Mouse (Mus musculus) limb, embryonic 15.5 days (tissue): ENCODE data around the gene Strn4. TPM values are rescaled to one million over a fixed set of nuclear protein-coding genes. Genes with fewer than 3 reads are reported as not detected.
A peak's percentile ranks its signal among the peaks of the same experiment; 100 is the strongest.

Experiments
- ATAC-seq: fragments of 200-750 bp; cut with Nextera tagmentation; 2 replicates; pipeline ENCODE4 v1.8.0; 2017; ENCODE audit warnings: low read depth, moderate TSS enrichment; ENCODE audit not compliant: insufficient number of reproducible peaks, low FRiP score, low TSS enrichment
- H3K27ac ChIP-seq: fragments of 300-500 bp; sonication (generic); 2 replicates; pipeline ENCODE4 v1.5.1; 2015; ENCODE audit warnings: moderate library complexity, mild to moderate bottlenecking, inconsistent platforms
- H3K27me3 ChIP-seq: fragments of 300-500 bp; sonication (generic); 2 replicates; pipeline ENCODE4 v1.6.1; 2015; ENCODE audit warnings: inconsistent platforms
- H3K36me3 ChIP-seq: fragments of 300-500 bp; sonication (generic); 2 replicates; pipeline ENCODE4 v1.6.1; 2015; ENCODE audit warnings: inconsistent platforms
- H3K4me1 ChIP-seq: fragments of 300-500 bp; sonication (generic); 2 replicates; pipeline ENCODE4 v1.6.1; 2015; ENCODE audit warnings: inconsistent platforms
- H3K4me2 ChIP-seq: fragments of 300-500 bp; sonication (generic); 2 replicates; pipeline ENCODE4 v1.6.1; 2015; ENCODE audit warnings: mild to moderate bottlenecking, inconsistent platforms
- H3K4me3 ChIP-seq: fragments of 300-500 bp; sonication (generic); 2 replicates; pipeline ENCODE4 v1.5.1; 2015; ENCODE audit warnings: mild to moderate bottlenecking, inconsistent platforms
- H3K9ac ChIP-seq: fragments of 300-500 bp; sonication (generic); 2 replicates; pipeline ENCODE4 v1.6.1; 2015; ENCODE audit warnings: inconsistent platforms
- H3K9me3 ChIP-seq: fragments of 300-500 bp; sonication (generic); 2 replicates; pipeline ENCODE4 v1.6.1; 2016; ENCODE audit warnings: inconsistent platforms
- WGBS: fragments of 180-500 bp; shearing (Covaris S2); methylation state at CpG from one replicate; pipeline ENCODE4 v1.1.7; 2015; 5-methylcytosine and 5-hydroxymethylcytosine counted together
- polyA plus RNA-seq: library from polyadenylated mRNA; unstranded; fragments of >200 nt; fragmentation: Nextera tagmentation; extraction: Ambion mirVana; gene quantifications from 2 replicates; pipeline ENCODE4 v1.2.1, GENCODE M21; 2015

Strn4 gene
- polyA plus RNA-seq, 1 experiment from 2014 or later: 96.1 TPM

DNA sequence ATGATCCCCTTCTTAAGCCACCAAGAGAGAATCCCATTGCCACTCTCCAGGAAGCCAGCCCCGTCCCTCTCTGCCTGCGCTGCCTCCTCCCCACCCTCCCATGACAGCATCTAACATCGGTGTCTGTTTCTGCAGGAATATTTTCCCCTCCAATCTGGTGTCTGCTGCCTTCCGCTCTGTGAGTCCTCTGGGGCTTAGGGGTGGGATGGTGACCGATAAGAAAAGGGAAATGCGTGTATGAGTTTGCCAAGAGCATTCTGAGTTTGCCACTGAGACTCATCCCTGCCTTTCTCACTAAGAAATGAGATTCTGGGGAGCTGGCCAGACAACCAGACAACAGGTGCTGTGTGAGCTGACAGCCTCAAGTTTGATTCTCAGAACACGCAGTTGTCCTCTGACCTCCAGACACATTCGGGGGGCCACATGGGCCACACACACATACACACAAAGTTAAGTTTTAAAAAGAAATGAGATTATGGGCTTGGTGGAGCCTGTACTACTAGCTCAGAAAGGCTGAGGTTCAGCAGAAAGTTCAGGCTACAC is 30.1 kb upstream of the Strn4 start:
- 76% methylated on average over 8 of the region's 8 CpGs for WGBS
- Histone ChIP-seq H3K27me3 (no peaks in the 10 kb centered on the region), H3K36me3 (peaks cover 22% of the 10 kb centered on the region; the same call in 1 of the 2 replicates), H3K9ac (no peak overlapping the region), H3K4me1 (peaks cover 42% of the 10 kb centered on the region), H3K4me3 (no peak overlapping the region), H3K9me3 (no peaks in the 10 kb centered on the region), H3K27ac (no peak overlapping the region), H3K4me2 (no peak overlapping the region)
- no peak for ATAC-seq

DNA sequence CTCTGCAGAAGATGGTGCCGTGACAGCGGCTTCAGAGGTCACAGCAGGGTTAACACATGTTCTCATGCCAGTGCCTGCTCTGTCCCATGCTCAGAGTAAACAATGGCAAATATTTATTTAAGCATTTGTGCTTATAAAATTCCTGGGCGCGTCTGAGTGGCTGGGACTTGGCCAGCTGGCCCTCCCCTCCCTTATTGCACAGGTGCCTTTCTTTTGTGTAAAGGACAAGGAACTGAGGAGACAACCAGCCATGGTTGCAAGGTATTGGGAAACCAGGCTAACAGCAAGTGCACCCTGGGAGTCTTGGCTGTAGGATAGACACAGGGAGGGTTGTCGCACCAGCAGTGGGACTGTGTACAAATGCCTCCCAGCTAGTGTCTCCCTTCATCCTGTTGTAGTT is 23.4 kb upstream of the Strn4 start:
- Histone ChIP-seq H3K9me3 (no peaks in the 10 kb centered on the region), H3K4me1 (no peaks in the 10 kb centered on the region), H3K9ac (no peak overlapping the region), H3K27ac (no peak overlapping the region), H3K27me3 (no peaks in the 10 kb centered on the region), H3K4me3 (no peak overlapping the region), H3K4me2 (no peak overlapping the region), H3K36me3 (peaks cover 39% of the 10 kb centered on the region)
- no peak for ATAC-seq
- WGBS: 73% methylated on average over 5 of the region's 5 CpGs

DNA sequence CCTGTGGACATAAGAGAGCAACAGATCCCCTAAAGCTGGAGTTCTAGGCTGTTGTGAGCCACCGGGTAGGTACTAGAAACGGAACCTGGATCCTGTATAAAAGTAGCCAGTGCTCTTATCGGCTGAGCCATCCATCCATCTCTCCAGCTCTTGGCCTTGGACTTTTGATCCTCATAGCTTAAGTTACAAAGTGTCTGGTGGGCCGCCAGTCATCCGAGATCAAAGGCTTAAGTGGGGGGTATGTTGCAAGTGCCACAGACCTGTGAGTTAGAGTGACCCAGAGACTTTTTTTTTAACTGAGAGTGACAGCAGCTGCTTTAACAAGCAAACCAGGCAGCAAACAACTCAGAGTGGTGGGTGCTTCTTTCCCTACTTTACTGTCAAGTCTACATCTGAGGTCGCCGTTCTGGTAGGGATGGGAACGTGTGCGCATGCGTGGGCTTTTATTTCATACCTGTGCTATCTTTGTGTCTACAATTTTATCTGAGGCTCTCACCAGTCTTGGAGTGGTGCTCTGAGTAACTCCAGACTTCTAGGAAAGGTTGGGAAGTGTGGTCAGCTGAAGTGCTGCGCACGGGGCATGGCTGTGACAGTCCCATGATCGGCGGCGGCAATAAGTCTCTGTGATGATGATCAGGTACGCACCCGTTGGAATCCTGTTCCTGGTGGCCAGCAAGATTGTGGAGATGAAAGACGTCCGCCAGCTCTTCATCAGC is 22.5 kb upstream of the Strn4 start:
- H3K27me3 ChIP-seq: no peaks in the 10 kb centered on the region

DNA sequence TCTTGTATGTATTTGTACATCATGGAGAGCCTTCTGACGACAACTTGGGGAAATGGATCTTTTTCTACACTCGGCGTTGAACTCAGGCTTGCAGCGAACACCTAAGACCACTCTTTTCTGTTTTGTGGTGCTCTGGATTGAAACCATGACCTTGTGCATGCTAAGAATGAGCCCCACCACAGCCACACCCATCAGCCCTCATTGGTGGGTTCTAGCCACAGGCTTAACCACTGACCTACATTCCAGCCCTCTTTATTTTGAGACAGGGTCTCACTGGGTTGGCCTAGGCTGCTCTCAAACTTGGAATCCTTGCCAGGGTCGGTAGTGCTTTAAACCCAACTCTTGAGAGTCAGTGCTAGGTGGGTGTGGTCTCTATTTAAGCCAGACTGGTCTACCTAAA is 20.8 kb upstream of the Strn4 start:
- ATAC-seq: no peak
- Histone ChIP-seq H3K27me3 (no peaks in the 10 kb centered on the region), H3K36me3 (peaks cover 38% of the 10 kb centered on the region), H3K27ac (no peak overlapping the region), H3K4me2 (no peak overlapping the region), H3K4me1 (no peaks in the 10 kb centered on the region), H3K9me3 (no peaks in the 10 kb centered on the region), H3K4me3 (no peak overlapping the region), H3K9ac (no peak overlapping the region)
- 82% methylated on average over 5 of the region's 5 CpGs for WGBS

More for the DNA sequence above, 22.5 kb upstream of the Strn4 start:
- Histone ChIP-seq H3K9ac (no peak overlapping the region), H3K4me3 (no peak overlapping the region), H3K4me1 (no peaks in the 10 kb centered on the region), H3K36me3 (peaks cover 40% of the 10 kb centered on the region), H3K27ac (no peak overlapping the region), H3K4me2 (no peak overlapping the region), H3K9me3 (no peaks in the 10 kb centered on the region)
- ATAC-seq: no peak
- 86% methylated on average over 19 of the region's 19 CpGs for WGBS

DNA sequence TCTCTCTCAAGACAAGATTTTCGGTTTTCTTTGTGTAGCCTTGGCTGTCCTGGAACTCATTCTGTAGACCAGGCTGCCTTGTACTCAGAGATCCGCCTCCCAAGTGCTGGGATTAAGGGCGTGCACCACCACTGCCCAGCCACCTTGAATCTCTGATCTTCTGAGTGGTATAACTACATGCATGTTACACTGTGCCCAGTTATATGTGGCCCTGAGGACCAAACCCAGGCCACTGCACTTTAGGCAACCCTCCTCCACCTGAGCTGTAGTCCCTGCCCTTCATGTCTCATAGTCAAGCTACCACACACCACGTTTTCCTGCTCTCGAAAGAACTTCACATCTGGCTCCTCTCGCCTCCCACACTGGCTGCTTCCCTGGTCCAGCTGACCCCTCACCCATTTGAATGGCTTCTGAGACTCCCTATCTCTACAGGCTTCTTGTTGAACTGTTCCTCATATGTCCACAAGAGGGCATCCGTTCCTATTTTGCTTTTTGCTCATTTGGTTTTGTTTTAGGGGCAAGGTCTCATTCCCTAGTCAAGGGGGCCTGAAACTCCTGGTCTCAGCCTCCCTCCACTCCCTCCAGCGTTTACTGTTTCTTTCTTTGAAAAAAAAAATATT is 11.2 kb upstream of the Strn4 start:
- peaks cover 27% of the 10 kb centered on the region for H3K36me3 ChIP-seq
- peaks cover 1% of the 10 kb centered on the region for H3K4me1 ChIP-seq
- WGBS: 33% methylated on average over 8 of the region's 8 CpGs
- no peak overlapping the region for H3K4me2 ChIP-seq
- no peak overlapping the region for H3K9ac ChIP-seq
- peak; percentile 57; the same call in 1 of the 2 replicates for ATAC-seq
- no peaks in the 10 kb centered on the region for H3K9me3 ChIP-seq
- H3K27ac ChIP-seq: no peak overlapping the region
- no peak overlapping the region for H3K4me3 ChIP-seq
- no peaks in the 10 kb centered on the region for H3K27me3 ChIP-seq

DNA sequence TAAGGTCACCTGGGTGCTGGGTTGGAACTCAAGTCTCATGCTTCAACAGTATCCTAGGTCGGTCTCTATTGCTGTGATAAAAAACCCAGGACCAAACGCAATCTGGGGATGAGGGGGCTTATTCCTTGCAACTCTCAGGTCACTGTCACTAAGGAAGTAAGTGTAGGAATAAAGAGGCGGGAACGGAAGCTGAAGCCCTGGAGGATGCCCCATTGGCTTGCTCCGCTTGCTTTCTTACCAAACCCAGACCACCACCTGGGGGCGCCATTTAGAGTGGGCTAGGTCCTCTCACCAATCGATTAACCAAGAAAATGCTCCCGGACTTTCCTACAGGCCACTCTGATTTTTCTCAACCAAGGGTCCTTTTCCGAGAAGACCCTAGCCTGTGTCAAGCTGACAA is 7.8 kb upstream of the Strn4 start:
- H3K9me3 ChIP-seq: no peaks in the 10 kb centered on the region
- H3K4me1 ChIP-seq: peaks cover 23% of the 10 kb centered on the region
- H3K9ac ChIP-seq: no peak overlapping the region
- peaks cover 23% of the 10 kb centered on the region for H3K27me3 ChIP-seq
- peaks cover 33% of the 10 kb centered on the region for H3K36me3 ChIP-seq
- no peak for ATAC-seq
- no peak overlapping the region for H3K4me2 ChIP-seq
- H3K4me3 ChIP-seq: no peak overlapping the region
- 90% methylated on average over 9 of the region's 9 CpGs for WGBS
- H3K27ac ChIP-seq: no peak overlapping the region

DNA sequence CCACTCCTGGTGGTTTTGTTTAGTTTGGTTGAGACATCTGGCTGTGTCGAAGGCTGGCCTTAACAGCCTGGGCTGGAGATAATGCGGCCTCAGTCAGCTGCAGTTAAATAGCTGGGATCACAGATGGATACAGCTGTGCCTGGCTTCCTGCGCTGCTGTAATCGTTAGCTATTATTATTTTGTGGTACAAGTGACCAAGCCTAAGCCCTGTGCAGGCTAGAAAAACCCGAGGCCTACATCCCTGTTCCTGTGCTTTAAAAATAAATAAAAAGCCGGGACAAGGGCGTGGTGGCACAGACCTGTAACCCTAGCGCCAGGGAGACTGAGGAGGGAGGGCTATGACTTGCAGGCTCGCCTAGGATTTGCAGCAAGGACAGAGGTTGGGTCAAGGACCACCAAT is 7.0 kb upstream of the Strn4 start:
- H3K9ac ChIP-seq: no peak overlapping the region
- peaks cover 23% of the 10 kb centered on the region for H3K4me1 ChIP-seq
- H3K9me3 ChIP-seq: no peaks in the 10 kb centered on the region
- H3K27ac ChIP-seq: no peak overlapping the region
- peaks cover 39% of the 10 kb centered on the region for H3K36me3 ChIP-seq
- H3K4me2 ChIP-seq: no peak overlapping the region
- WGBS: 76% methylated on average over 9 of the region's 9 CpGs
- H3K4me3 ChIP-seq: no peak overlapping the region
- no peak for ATAC-seq
- peaks cover 26% of the 10 kb centered on the region for H3K27me3 ChIP-seq

DNA sequence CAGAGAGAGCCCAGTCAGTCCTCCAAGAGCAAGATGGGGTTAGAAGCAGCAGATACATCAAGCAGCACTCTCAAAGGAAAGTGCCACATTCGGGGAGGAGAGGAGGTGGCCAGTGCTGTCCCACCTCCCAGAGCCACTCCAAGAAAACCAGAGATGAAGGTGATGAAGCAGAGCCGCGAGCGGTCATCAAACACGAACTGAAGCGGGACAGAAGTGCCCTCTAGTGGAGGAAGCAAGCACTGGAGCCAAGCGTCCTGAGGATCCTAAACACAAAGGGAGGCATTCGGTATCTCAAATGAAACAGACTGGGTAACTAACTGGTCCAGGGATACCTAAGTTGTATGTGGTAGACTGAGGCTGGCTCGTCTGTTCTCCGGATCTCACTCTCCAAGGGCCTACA is 6.0 kb upstream of the Strn4 start:
- no peak overlapping the region for H3K4me2 ChIP-seq
- peaks cover 26% of the 10 kb centered on the region for H3K27me3 ChIP-seq
- peaks cover 50% of the 10 kb centered on the region for H3K36me3 ChIP-seq
- H3K27ac ChIP-seq: no peak overlapping the region
- peaks cover 23% of the 10 kb centered on the region for H3K4me1 ChIP-seq
- H3K9me3 ChIP-seq: no peaks in the 10 kb centered on the region
- no peak for ATAC-seq
- H3K4me3 ChIP-seq: no peak overlapping the region
- no peak overlapping the region for H3K9ac ChIP-seq
- WGBS: 26% methylated on average over 10 of the region's 10 CpGs

DNA sequence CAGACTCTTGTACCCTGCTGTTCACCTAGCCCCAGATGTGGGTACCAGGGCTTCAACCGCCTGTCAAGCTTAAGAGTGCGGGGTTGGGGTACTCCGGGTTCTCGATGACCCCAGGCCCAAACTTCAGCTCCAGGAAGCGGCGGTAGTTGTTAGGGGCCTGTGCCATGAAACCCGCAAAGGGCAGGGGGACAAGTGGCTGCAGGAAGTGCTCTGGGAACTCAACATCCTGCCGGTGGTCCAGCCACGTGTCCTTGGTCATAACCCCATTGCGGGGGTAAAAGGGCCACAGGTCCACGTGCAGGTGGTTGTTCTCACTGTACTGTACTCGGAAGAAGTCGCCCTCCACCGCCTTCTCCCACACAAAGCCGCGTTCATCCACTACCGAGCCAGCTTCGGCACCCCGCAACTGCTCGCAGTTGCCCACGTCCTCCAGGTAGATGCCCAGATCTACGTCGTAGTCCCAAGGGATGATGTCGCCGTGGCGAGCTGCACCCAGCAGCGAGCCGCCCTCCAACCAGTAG is 5.2 kb upstream of the Strn4 start:
- peaks cover 50% of the 10 kb centered on the region for H3K36me3 ChIP-seq
- H3K4me1 ChIP-seq: peaks cover 24% of the 10 kb centered on the region
- H3K4me3 ChIP-seq: peak overlapping the region; percentile 46
- no peaks in the 10 kb centered on the region for H3K9me3 ChIP-seq
- WGBS: 51% methylated on average over 28 of the region's 28 CpGs
- H3K27ac ChIP-seq: no peak overlapping the region
- H3K4me2 ChIP-seq: peak overlapping the region; percentile 88
- ATAC-seq: no peak
- peaks cover 26% of the 10 kb centered on the region for H3K27me3 ChIP-seq
- H3K9ac ChIP-seq: no peak overlapping the region

DNA sequence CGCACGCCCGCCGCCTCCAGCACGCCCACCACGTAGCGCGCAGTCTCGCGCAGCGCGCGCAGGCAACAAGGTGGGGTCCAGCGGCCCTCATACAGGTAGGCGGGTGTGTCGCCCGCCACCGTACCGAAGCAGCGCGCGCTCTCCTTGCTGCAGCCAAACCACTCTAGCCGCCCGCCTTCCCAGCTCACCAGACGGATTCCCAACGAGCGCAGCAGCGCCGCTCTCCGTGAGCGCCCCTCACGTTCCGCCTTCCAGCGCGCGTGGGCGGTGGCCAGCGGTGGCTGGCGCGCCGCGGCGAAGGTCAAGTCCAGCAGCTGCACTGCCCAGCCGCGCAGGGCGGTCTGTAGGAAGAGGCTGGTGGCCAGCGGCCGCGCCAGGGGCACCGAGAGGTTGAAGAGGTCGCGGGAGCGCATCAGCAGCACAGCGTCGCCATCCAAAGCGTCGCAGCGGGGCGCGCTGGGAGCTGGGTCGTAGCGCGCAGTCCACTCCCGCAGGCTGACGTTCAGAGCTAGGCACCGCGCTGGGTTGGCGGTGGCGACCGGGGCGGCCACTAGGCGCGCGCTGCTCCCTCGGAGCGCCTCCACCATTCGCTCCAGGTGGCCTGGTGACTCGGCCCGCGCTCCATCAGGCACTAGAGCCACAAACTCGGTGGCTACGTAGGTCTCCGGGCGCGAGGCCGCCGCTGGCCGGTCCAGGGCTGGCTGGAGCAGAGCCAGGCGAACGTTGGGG is 4.6 kb upstream of the Strn4 start:
- ATAC-seq: no peak
- 7% methylated on average over 90 of the region's 90 CpGs for WGBS
- peak overlapping the region; percentile 88 for H3K4me2 ChIP-seq
- H3K4me1 ChIP-seq: peaks cover 30% of the 10 kb centered on the region
- peak overlapping the region; percentile 46 for H3K4me3 ChIP-seq
- H3K27me3 ChIP-seq: peaks cover 26% of the 10 kb centered on the region
- peaks cover 50% of the 10 kb centered on the region for H3K36me3 ChIP-seq
- peak overlapping the region; percentile 23; the same call in 1 of the 2 replicates for H3K9ac ChIP-seq
- no peak overlapping the region for H3K27ac ChIP-seq
- no peaks in the 10 kb centered on the region for H3K9me3 ChIP-seq

DNA sequence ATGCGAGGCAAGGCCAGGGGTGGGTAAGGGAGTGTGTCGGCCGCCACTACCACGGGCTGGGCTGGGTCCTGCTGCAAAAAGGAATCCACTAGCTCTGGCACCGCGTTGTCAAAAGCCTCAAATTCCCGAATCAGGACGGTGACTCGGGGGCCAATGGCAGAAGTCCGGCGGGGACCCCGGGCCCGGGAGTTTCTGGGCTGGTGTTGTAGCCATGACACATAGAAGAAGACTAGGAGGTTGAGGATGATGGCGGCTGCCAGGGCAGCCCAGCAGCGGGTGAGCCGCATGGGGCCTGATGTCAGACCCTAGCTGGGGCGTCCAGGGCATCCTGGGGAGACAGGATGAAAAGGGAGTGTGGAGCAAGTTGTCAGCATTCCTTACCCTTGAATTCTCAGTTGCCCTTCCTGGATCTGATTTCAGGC is 4.0 kb upstream of the Strn4 start:
- peak overlapping the region; percentile 88 for H3K4me2 ChIP-seq
- H3K9ac ChIP-seq: peak overlapping the region; percentile 23; the same call in 1 of the 2 replicates
- H3K27ac ChIP-seq: no peak overlapping the region
- peaks cover 30% of the 10 kb centered on the region for H3K4me1 ChIP-seq
- peak overlapping the region; percentile 46 for H3K4me3 ChIP-seq
- H3K36me3 ChIP-seq: peaks cover 47% of the 10 kb centered on the region
- ATAC-seq: no peak
- 27% methylated on average over 17 of the region's 17 CpGs for WGBS
- peaks cover 26% of the 10 kb centered on the region for H3K27me3 ChIP-seq
- H3K9me3 ChIP-seq: no peaks in the 10 kb centered on the region
